Mouse (Mus musculus) embryonic stem cell, embryonic (primary cell): ENCODE measurements around the gene Gdf7.

Experiments used
- CTCF ChIA-PET, 4 experiments: fragments of 300-600 bp in 2 of 4; fragments of 350-600 bp in 2 of 4; sonication (Branson Sonifier 250); formaldehyde crosslinking; loops; one replicate each; lab custom pipeline; 2022; ENCODE audit warnings: inconsistent platforms in 2 of 4; lab: Charles Lee
- POLR2A ChIA-PET, 4 experiments: fragments of 300-600 bp in 2 of 4; fragments of 350-600 bp in 2 of 4; sonication (Branson Sonifier 250); formaldehyde crosslinking; loops; one replicate each; lab custom pipeline; 2022; ENCODE audit warnings: antibody characterized with exemption in 4 of 4, inconsistent platforms in 1 of 4; lab: Charles Lee

Gene Gdf7

DNA sequence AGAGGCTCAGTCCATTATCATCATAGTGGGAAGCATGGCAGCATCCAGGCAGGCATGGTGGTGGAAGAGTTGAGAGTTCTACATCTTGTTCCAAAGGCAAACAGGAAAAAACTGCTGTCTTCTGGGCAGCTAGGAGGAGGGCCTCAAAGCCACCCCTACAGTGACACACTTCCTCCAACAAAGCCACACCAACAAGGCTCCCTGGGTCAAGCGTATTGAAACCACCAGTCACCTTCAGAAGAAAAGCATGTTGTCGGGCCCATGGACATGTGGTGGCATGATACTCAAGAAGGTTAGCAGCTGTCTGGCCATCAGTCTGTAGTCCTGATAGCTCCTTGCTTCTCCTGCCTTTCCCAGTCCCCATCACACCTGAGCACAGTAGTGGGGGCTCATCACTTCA lies 33.7 kb upstream of the Gdf7 start:
- ChIA-PET POLR2A (interaction anchor here in 3 of 4 experiments (0.6 to 15.5 kb wide), 12 partner anchors 9 to 176 kb away, joined by 3 to 231 read pairs (median 4); partner anchors contain the start of gene Rhob (in 3 of the 3)), CTCF (interaction anchor here (0.6 to 1.4 kb wide), 5 partner anchors 9 to 409 kb away, joined by 3 to 6 read pairs (median 3); no protein-coding TSS in a partner anchor)

DNA sequence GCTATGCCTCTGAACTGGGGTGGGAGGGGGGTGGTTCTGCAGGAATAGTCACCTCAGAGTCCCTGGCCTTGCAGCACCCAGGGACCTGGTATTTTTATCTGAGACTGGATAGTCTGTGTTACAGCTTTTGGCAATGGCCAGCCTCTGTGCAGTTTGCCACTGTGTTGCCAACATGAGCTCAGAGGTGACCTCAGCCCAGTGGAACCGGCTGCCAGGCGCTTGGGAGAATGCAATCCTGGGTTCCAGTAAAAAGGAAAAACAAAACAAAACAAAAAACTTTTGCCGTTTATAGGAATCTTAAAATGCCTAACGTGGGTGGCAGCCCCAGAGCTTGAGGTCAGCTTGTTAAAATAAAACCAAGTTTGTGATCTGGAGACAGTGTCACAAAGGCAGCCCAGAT lies 32.5 kb upstream of the Gdf7 start:
- POLR2A ChIA-PET = interaction anchor here (0.7 to 15.5 kb wide), 9 partner anchors 9 to 344 kb away, joined by 3 to 231 read pairs (median 4); partner anchors contain the start of gene Rhob (in 4 of the 4)
- CTCF ChIA-PET = interaction anchor here in 1 of 4 experiments (0.6 kb wide), 1 partner anchor 78 kb away, joined by 7 read pairs; no protein-coding TSS in a partner anchor

DNA sequence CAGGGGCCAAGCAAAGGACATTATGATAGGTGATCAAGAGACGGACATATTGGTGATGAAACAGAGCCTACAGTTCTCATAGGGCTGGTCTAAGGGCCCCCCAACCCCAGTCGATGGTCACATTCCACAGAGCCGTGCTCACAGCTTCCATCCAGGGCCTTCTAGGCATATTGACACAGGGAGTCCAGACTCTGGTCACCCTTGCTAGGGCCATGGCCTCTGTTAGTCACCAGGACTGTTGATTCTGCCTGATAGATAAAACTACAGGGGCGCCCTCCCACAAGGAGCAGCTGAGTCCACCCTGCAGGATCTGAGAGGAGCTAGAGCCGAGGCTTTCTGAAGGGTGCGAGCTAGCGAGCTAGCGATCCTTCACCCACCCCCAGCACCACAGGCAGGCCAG lies 31.9 kb upstream of the Gdf7 start:
- ChIA-PET CTCF (no interaction called here), POLR2A (interaction anchor here (0.6 to 15.5 kb wide), 9 partner anchors 9 to 345 kb away, joined by 3 to 231 read pairs (median 4); partner anchors contain the start of gene Rhob (in 4 of the 4))

DNA sequence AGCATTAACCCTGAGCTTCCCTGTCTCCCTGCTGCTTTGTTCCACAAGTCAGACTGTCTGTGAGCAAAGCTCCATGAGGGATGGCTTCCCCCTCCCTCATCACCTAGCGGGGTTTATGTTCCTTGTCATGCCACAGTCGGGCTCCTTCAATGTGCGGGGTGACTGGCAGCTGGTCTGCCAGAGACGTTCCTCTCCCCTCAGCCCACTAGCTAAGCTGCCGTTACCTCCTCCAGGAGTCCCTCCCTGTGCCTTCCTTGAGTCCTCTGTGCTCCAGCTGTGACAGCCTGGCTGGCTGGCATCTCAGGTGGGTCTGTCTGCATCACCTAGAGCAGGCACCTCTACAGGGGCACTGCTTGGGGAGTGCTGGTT lies 30.4 kb upstream of the Gdf7 start:
- ChIA-PET POLR2A (interaction anchor here in 3 of 4 experiments (0.9 to 15.5 kb wide), 6 partner anchors 8 to 168 kb away, joined by 3 to 231 read pairs (median 4); partner anchors contain the start of gene Rhob (in 3 of the 3)), CTCF (interaction anchor here in 2 of 4 experiments (0.6 to 1.3 kb wide), 2 partner anchors 13 to 168 kb away, joined by 3 to 4 read pairs; partner anchors contain the start of gene Rhob (in 1 of the 2))

DNA sequence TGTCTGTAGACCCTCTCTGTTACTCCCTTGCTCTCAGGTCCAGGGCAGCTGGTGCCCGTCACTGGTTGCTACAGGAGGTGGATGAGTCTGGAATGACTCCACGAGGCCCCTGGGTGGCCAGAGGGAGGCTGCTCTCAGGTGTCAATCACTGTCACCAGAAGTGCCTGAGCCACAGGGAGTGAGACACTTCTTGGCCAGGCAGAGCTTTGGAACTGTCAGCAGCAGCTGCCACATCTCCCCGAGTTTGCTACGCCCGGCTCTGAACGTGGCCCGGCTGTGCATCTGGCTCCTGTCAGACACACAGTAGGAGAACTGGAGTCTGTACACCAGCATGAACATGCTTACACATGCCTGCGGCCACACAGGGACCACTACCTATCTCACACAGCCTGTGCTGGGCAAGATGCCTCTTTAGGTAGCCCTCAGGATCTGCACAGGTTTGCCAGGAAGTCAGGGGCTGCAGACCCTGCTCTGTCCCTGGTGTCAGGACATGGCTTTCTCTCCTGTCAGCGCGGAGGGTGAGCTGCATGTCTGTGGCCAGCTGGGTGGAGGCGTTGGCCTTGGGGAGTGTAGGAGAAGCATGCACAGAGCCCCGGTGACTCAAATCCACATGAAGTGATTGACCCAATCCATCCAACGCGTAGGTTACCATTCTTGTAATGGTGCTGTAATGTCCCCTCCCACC lies 29.9 kb upstream of the Gdf7 start:
- ChIA-PET POLR2A (interaction anchor here in 3 of 4 experiments (0.6 to 15.5 kb wide), 7 partner anchors 8 to 168 kb away, joined by 3 to 231 read pairs (median 3); partner anchors contain the start of gene Rhob (in 3 of the 3)), CTCF (interaction anchor here in 2 of 4 experiments (0.6 to 1.3 kb wide), 2 partner anchors 14 to 168 kb away, joined by 3 to 4 read pairs; partner anchors contain the start of gene Rhob (in 1 of the 2))

DNA sequence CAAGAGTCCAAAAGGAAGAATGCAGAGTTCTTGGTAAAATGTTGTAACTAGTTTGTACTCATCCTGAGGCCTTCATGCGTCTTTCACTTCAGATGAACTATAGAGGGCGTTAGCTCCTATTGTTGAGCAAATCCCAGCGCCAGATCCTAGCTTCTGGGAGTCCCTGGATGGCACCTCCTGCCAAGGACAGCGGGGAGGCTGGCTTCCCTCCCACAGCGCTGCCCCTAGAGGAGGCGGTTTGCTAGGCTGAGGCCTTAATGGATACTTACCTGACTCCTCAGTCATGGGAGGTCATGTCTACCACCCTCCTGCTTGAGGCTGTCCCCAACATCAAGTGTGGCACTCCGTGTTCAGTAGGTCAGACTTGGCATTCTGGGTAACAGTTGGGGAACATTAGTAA lies 27.5 kb upstream of the Gdf7 start:
- ChIA-PET CTCF (interaction anchor here in 2 of 4 experiments (0.9 to 1.8 kb wide), 2 partner anchors 158 to 218 kb away, joined by 3 to 6 read pairs; no protein-coding TSS in a partner anchor), POLR2A (interaction anchor here in 3 of 4 experiments (1.0 to 15.5 kb wide), 4 partner anchors 10 to 171 kb away, joined by 4 to 231 read pairs (median 7); partner anchors contain the start of gene Rhob (in 3 of the 3))

DNA sequence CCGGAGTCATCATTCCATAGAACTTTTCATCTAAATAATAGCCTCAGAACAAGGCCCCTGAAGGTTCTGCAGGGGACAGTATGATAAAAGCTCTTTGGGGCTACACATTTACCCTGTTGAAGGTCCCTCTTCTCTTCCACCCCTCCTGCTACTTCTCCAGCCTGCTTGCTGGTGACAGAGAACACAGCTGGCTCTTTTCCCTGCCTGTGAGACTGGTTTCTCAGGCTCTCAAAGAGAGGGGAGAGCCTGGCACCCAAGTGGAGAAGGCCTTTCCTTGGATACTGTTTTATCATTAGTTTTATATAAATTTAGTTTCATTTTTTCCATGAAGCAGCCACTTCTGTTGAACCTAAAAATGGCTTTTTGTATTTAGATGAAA lies 25.9 kb upstream of the Gdf7 start:
- CTCF ChIA-PET = interaction anchor here in 1 of 4 experiments (2.4 kb wide), 1 partner anchor 220 kb away, joined by 13 read pairs; no protein-coding TSS in a partner anchor
- POLR2A ChIA-PET = interaction anchor here in 2 of 4 experiments (9.0 to 10.0 kb wide), 2 partner anchors 171 to 173 kb away, joined by 165 to 190 read pairs; partner anchors contain the start of gene Rhob (in 2 of the 2)

DNA sequence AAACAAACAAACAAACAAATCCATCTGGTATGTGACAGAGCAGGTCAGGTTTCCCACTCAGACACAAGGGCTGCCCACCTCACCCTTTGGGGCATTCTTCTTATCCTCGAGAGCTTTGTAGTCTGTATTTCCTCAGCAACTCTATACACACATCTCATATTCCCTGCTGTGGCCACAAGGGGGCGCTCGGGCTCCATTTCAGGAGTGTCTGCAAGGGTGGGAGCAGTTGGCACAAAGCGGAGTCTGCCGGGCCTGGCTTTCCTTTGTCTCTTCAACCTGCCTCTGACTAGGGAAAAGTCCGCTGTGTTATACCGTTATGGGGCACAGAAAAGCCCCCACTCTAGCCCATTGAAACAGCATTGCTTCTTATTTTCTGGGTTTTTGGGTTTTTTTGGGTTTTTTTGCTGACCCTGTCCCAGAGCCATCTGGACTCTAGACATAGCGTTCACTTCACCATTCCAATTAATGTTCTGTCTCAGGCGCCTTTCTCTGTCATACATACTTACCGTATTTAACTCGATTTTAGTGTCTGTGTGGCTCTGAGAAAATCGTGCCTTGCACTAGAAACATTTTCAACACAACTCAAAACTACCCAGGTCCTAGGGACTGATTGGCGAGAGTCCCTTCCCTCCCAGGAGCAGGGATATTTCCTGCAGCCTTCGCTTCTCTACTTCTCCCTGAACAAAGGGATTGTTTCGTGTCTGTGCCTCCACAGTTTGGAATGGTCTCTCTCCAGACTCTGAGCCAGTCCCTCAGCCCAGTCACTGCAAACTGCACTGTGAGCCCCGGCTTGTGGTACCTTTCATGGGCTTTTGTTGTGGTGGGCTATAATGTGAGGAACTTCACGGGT lies 25.3 kb upstream of the Gdf7 start:
- POLR2A ChIA-PET = interaction anchor here (0.5 to 10.0 kb wide), 13 partner anchors 9 to 590 kb away, joined by 3 to 190 read pairs (median 5); partner anchors contain the start of gene Rhob (in 4 of the 4)

DNA sequence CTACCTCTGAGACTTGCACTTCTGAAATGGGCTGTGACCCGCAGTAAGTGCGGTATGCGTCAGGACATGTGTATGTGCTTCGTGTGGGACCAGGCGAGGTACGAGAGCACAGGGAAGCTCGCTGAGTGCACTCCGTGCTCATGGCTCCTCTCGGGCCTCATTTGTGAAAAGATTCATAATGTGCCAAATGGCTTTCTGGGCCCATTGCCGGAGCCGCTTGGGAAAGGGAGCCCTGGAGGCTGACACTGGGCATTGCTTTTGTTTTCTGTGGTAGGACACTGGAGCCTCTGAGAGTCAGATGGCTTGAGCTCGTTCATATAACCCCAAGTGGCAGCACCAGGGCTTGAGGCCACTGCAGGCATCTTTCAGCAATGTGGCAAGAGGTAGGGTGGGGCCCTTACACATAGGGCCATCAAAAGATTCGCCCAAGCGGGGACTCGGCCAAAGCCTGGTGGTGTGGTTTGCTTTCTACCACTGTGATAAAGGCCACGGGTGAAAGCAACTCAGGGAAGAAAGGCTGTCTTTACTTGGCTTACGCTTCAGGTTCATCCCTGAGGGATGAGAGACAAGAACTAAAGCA lies 24.3 kb upstream of the Gdf7 start:
- POLR2A ChIA-PET = interaction anchor here (0.5 to 10.0 kb wide), 18 partner anchors 9 to 591 kb away, joined by 3 to 190 read pairs (median 4); partner anchors contain the start of gene Rhob (in 4 of the 4)
- CTCF ChIA-PET = interaction anchor here (0.5 to 2.4 kb wide), 46 partner anchors 9 to 610 kb away, joined by 3 to 32 read pairs (median 4); partner anchors contain the start of genes Rhob (in 3 of the 4) and Hs1bp3 (in 1 of the 4)

More for the DNA sequence above, 25.3 kb upstream of the Gdf7 start:
- CTCF ChIA-PET = interaction anchor here (0.5 to 2.4 kb wide), 44 partner anchors 9 to 609 kb away, joined by 3 to 32 read pairs (median 4); partner anchors contain the start of gene Rhob (in 3 of the 4)

DNA sequence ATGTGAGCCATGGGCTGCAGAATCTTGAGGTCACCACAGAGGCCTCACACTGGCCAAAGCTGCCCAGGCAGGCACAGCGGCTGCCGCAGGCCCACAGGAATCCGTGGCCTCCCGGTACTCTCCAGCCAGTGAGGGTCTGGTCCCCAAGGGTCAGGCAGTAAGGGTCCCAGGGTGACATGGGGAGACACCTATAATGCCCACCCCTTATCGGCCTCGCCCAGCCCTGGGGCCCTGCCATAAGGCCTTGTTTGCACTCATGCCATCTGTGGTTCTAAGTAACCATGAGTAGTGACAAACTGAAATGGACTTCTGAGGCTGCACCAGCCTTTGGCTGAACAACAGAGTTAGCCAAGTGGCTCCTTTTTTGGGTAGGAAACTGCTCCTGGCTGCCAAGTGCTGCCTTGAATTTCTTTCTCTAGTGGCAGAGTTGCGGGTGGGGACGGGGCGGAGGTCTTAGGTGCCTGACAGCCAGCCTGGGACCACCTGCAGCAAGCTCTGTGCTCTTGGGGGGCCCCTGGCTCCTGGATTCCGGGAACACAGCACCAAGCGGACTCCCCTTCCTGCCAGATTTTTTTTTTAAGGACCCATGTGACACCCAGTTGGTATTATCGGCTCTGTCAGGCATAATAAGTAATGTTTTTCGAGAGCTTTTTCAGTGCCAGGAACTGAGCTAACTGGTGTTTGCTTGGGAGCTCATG lies 23.6 kb upstream of the Gdf7 start:
- ChIA-PET POLR2A (interaction anchor here in 3 of 4 experiments (0.9 to 10.0 kb wide), 10 partner anchors 9 to 220 kb away, joined by 3 to 190 read pairs (median 6); partner anchors contain the start of gene Rhob (in 3 of the 3)), CTCF (interaction anchor here in 3 of 4 experiments (0.6 to 2.4 kb wide), 11 partner anchors 9 to 223 kb away, joined by 3 to 32 read pairs (median 6); partner anchors contain the start of genes Rhob (in 2 of the 3) and Hs1bp3 (in 1 of the 3))

DNA sequence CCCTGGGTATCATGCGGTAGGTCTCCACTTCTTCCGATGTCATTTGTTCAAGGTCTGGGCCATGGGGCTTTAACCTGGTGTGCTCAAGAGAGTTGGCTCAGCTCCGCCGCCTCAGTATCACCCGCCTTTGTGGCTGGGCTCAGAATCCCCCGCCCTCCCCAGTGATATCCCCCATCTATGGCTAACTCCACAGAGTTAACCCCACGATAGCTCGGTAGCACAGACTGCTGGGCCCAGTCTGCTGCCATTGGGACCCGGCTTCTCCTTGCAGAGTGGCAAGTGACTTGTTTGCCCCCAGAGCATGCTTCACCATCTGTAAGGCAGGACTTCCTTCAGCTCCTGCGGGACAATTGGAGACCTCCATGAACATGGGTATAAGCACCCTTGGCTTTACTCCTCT lies 22.3 kb upstream of the Gdf7 start:
- CTCF ChIA-PET = interaction anchor here in 2 of 4 experiments (1.0 to 1.3 kb wide), 3 partner anchors 9 to 223 kb away, joined by 3 to 4 read pairs (median 3); no protein-coding TSS in a partner anchor
- POLR2A ChIA-PET = interaction anchor here in 3 of 4 experiments (0.5 to 10.0 kb wide), 12 partner anchors 10 to 451 kb away, joined by 3 to 190 read pairs (median 6); partner anchors contain the start of genes Rhob (in 3 of the 3) and Hs1bp3 (in 2 of the 3)

DNA sequence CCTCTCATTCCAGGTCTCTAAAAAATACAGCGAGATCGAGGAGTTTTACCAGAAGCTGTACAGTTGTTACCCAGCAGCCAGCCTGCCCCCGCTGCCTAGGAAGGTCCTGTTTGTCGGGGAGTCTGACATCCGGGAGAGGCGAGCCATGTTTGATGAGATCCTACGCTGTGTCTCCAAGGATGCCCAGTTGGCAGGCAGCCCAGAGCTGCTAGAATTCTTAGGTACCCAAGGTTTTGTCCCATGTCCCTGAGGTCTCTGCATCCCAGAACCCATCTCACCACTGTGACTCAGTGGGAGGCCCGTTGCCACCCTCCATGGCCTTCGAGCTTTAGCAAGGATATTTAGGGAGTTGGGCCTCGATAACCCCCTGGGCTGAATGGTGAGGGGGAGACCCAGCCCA lies 19.8 kb upstream of the Gdf7 start:
- POLR2A ChIA-PET = interaction anchor here in 3 of 4 experiments (0.9 to 10.0 kb wide), 7 partner anchors 17 to 179 kb away, joined by 3 to 190 read pairs (median 5); partner anchors contain the start of gene Rhob (in 3 of the 3)

DNA sequence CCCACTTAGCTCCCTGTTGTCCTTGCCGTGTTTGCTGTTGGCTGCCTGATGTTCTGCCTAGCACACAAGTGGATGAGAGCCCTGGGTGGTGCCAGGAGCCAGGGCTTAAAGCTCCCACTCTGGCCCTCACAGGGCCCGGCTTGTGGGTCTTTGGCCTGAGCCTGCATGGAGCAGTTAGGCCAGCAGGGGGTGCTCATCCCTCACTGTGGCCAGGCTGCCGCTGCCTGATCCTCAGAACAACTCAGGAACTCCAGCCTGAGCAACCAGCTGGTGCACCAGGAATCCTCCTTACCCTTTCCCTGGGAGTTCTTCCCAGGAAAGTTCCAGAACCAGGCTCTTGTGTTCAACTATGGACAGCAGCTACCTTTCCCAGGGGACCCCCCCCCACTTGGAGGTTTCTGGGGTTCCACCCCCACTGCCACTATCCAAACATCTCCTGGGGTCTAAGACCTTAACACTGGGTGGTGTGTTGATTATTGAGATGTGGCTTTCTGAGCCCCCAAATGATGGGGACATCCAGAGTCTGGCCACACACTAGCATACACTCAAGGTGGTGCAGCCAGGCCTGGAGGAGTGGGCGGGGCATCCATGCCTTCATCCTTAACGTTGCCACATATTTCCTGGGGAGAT lies 18.4 kb upstream of the Gdf7 start:
- ChIA-PET POLR2A (interaction anchor here in 3 of 4 experiments (0.7 to 10.0 kb wide), 17 partner anchors 10 to 715 kb away, joined by 3 to 190 read pairs (median 4); partner anchors contain the start of genes Rhob (in 3 of the 3) and Sdc1 (in 1 of the 3)), CTCF (interaction anchor here (0.5 to 2.3 kb wide), 40 partner anchors 9 to 1145 kb away, joined by 3 to 23 read pairs (median 4); partner anchors contain the start of genes Rhob (in 4 of the 4), Apob (in 1 of the 4) and Gdf7 (in 1 of the 4))

More for the DNA sequence above, 19.8 kb upstream of the Gdf7 start:
- CTCF ChIA-PET = interaction anchor here in 3 of 4 experiments (0.5 to 2.3 kb wide), 4 partner anchors 15 to 180 kb away, joined by 3 to 23 read pairs (median 4); partner anchors contain the start of gene Rhob (in 1 of the 3)

DNA sequence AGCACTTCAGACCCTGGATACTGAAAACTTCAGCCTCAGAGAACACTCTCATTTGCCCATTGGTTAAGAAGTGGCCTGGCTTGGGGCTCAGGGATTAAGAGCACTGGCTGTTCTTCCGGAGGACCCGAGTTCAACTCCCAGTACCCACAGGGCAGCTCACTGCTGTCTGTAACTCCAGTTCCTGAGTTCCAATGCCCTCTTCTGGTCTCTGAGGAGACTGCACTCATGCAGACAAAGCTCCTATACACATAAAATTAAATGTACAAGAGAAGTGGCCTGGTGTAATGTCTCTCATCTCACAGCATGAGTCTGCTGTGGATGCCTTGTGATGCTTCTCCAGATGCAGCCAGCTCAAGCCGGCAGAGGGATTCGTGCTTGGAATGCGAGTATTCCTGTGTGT lies 14.8 kb upstream of the Gdf7 start:
- ChIA-PET CTCF (interaction anchor here (0.6 to 2.2 kb wide), 28 partner anchors 9 to 620 kb away, joined by 3 to 10 read pairs (median 4); partner anchors contain the start of genes Gdf7 (in 2 of the 4) and Rhob (in 2 of the 4)), POLR2A (interaction anchor here in 3 of 4 experiments (0.6 to 4.2 kb wide), 9 partner anchors 11 to 322 kb away, joined by 3 to 74 read pairs (median 5); partner anchors contain the start of gene Rhob (in 3 of the 3))

DNA sequence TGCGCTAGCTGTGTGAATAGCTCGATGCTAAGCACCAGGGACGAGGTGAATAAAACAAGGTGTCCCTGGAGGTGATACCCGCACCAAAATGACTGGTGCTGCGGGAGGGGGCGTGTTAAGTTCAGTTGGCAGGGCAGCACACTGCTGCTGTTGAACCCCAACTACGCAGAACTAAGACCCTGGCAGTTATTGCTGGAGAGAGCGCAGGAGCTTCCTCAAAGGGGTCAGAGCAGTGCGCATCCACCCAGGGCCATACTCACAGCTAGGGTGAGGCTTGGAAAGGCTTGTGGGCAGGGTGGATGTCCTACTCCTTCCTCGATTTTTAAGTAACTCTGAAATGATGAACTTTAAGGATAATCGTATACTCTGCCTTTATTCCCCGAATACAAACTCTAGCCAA lies 12.0 kb upstream of the Gdf7 start:
- POLR2A ChIA-PET = interaction anchor here in 3 of 4 experiments (0.6 to 4.2 kb wide), 16 partner anchors 10 to 362 kb away, joined by 3 to 74 read pairs (median 5); partner anchors contain the start of genes Rhob (in 3 of the 3) and Gdf7 (in 2 of the 3)
- CTCF ChIA-PET = interaction anchor here (0.5 to 2.0 kb wide), 14 partner anchors 9 to 323 kb away, joined by 3 to 10 read pairs (median 3); partner anchors contain the start of genes Rhob (in 3 of the 4) and Gdf7 (in 2 of the 4)
